Mouse (Mus musculus) T-cell, adult 2 months (primary cell): ENCODE data around the gene Gm21962.

ENCODE experiments used
- DNase-seq: peaks from one replicate; pipeline ENCODE4 v3.0.0; 2022; ENCODE audit warnings: low spot score

Gene Gm21962

GRCm38 (mm10) chr3:137716573-137717157 is 45.3 kb downstream of the Gm21962 start:
- DNase-seq, result no peak
